Mouse (Mus musculus) adrenal gland, adult 8-10 months (tissue): ENCODE measurements at regions not wholly inside any gene's neighbourhood (a gene's known extent, or its start where the extent isn't known, plus 50 kb on each side); places are given as distances from the start of the nearest gene placed in this dataset.

Source experiments
- DNase-seq: peaks from one replicate; pipeline ENCODE4 v3.0.0; 2022

- DNase-seq = no peak
Measured at GRCm38 (mm10) chr3:56302346-56303185, 119.1 kb upstream of the Nbea start.

- DNase-seq = no peak
Measured at GRCm38 (mm10) chr3:56300769-56301168, 117.3 kb upstream of the Nbea start.

- no peak for DNase-seq
Measured at GRCm38 (mm10) chr3:56295578-56295977, 112.1 kb upstream of the Nbea start.

- DNase-seq = no peak
Measured at GRCm38 (mm10) chr3:56281507-56281906, 98.0 kb upstream of the Nbea start.

- no peak for DNase-seq
Measured at GRCm38 (mm10) chr3:56280330-56280957, 96.9 kb upstream of the Nbea start.

GRCm38 (mm10) chr3:56272587-56272986 is 89.1 kb upstream of the Nbea start:
- DNase-seq = no peak

GRCm38 (mm10) chr3:56270241-56270830 is 86.8 kb upstream of the Nbea start:
- peak; percentile 1 for DNase-seq

- DNase-seq = no peak
Measured at GRCm38 (mm10) chr3:56261800-56262561, 78.5 kb upstream of the Nbea start.

- DNase-seq = no peak
Measured at GRCm38 (mm10) chr3:56256271-56256670, 72.8 kb upstream of the Nbea start.

GRCm38 (mm10) chr3:56244370-56244769 is 60.9 kb upstream of the Nbea start:
- no peak for DNase-seq

GRCm38 (mm10) chr3:56238228-56238627 is 54.7 kb upstream of the Nbea start:
- no peak for DNase-seq

GRCm38 (mm10) chr3:56236163-56236562 is 52.7 kb upstream of the Nbea start:
- DNase-seq = no peak
